Mouse (Mus musculus): ENCODE results near the gene Cmip. TPM values are rescaled to one million over a fixed set of nuclear protein-coding genes. Genes with fewer than 3 reads are reported as not detected.

Cmip gene
- polyA plus RNA-seq, 1 experiment = 53.1 TPM

GRCm38 (mm10) chr8:117328758-117329157 is 71.9 kb downstream of the Cmip start:
- no peak for TF ChIP-seq POLR2A (IDR thresholded peaks at IDR 0.05; ENCODE audit: borderline replicate concordance, extremely low read depth, low read depth, low read length)
- no peak for TF ChIP-seq CTCF (IDR thresholded peaks at IDR 0.05; ENCODE audit: insufficient read depth, low read length)
- H3K4me1 ChIP-seq (ENCODE audit: control insufficient read depth, insufficient read depth, low read length) = peaks cover 10% of the 10 kb centered on the region

DNA sequence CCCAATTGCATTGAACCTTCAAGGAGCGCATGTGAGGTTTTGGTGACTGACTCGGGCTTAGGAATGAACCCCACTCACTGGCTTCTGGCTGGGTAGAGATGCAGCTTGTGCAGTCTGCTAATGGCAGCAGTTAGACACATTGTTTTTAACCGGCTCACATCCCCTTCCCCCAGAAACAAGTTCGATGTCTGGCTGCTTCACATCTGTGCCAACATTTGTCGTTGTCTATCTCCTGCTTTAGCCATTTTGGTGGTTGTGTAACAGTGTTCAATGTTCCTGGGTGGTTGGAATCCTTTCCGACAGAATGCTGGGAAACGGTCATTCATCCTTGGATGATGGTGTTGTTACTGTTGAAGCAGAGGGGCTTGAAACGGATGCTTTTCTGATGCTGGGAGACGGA is 72.3 kb downstream of the Cmip start:
- WGBS = 70% methylated on average over 9 of the region's 9 CpGs
- DNase-seq = no peak
- H3K4me3 ChIP-seq (replicated peaks; ENCODE audit: extremely low read depth, low read depth, low read length) = no peak overlapping the region
- peaks cover 10% of the 10 kb centered on the region for H3K4me1 ChIP-seq (ENCODE audit: control insufficient read depth, insufficient read depth, low read length)
- no peak for TF ChIP-seq CTCF (IDR thresholded peaks at IDR 0.05; ENCODE audit: insufficient read depth, low read length)
- no peak for TF ChIP-seq POLR2A (IDR thresholded peaks at IDR 0.05; ENCODE audit: borderline replicate concordance, extremely low read depth, low read depth, low read length)

More at GRCm38 (mm10) chr8:117328758-117329157, 71.9 kb downstream of the Cmip start:
- WGBS = 59% methylated on average over 9 of the region's 9 CpGs
- no peak for DNase-seq
- no peak overlapping the region for H3K4me3 ChIP-seq (replicated peaks; ENCODE audit: extremely low read depth, low read depth, low read length)

- H3K4me1 ChIP-seq (ENCODE audit: control insufficient read depth, insufficient read depth, low read length) = peaks cover 16% of the 10 kb centered on the region
- WGBS = 48% methylated on average over 2 of the region's 2 CpGs
- TF ChIP-seq POLR2A (IDR thresholded peaks at IDR 0.05; ENCODE audit: borderline replicate concordance, extremely low read depth, low read depth, low read length) = no peak
- no peak for TF ChIP-seq CTCF (IDR thresholded peaks at IDR 0.05; ENCODE audit: insufficient read depth, low read length)
These were observed 73.0 kb downstream of the Cmip start for GRCm38 (mm10) chr8:117329903-117330302.

DNA sequence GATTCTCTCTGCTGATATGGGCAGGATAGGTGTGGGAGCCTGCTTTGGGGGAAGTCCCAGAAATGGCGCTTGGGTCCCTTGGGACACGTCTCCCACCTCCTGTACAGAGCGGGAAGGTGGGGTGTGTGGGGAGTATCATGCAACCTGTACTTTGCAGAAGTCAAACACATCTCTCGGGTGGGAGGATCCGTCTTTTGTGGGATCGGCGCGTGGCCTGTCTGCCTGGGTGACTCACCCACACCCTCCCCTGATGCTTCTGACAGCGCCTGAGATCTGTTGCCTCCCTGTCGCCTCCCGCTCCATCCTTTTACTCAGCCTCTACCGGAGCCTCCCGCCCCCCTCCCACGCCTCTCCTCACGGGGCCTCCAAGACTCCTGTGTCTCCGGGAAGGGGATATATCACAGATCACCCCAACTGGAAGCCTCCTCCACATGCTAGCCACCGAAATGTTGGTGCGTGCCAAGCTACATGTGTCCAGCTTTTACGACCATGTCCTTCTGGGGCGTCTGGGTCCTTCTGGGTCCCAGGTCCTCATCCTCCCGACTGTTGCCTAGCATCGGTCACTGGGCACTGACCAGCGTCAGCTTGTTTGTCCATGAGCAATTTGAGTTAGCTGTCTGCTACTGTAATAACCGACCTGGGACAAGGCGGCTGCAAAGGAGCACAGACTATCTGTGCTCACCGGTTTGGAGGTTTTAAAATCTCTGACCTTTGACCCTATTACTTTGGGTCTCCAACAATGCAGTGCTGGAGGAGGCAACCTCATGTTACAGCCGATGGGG is 75.6 kb downstream of the Cmip start:
- no peak overlapping the region for H3K4me3 ChIP-seq (replicated peaks; ENCODE audit: extremely low read depth, low read depth, low read length)
- no peak for TF ChIP-seq POLR2A (IDR thresholded peaks at IDR 0.05; ENCODE audit: borderline replicate concordance, extremely low read depth, low read depth, low read length)
- TF ChIP-seq CTCF (IDR thresholded peaks at IDR 0.05; ENCODE audit: insufficient read depth, low read length) = no peak
- 84% methylated on average over 27 of the region's 27 CpGs for WGBS
- H3K4me1 ChIP-seq (ENCODE audit: control insufficient read depth, insufficient read depth, low read length) = peaks cover 22% of the 10 kb centered on the region
- no peak for DNase-seq

More at GRCm38 (mm10) chr8:117329903-117330302, 73.0 kb downstream of the Cmip start:
- no peak for DNase-seq
- no peak overlapping the region for H3K4me3 ChIP-seq (replicated peaks; ENCODE audit: extremely low read depth, low read depth, low read length)

- H3K4me3 ChIP-seq (replicated peaks; ENCODE audit: extremely low read depth, low read depth, low read length) = no peak overlapping the region
- TF ChIP-seq CTCF (IDR thresholded peaks at IDR 0.05; ENCODE audit: insufficient read depth, low read length) (no peak), POLR2A (IDR thresholded peaks at IDR 0.05; ENCODE audit: borderline replicate concordance, extremely low read depth, low read depth, low read length) (no peak)
- H3K4me1 ChIP-seq (ENCODE audit: control insufficient read depth, insufficient read depth, low read length) = peaks cover 26% of the 10 kb centered on the region
- 69% methylated on average over 6 of the region's 6 CpGs for WGBS
- no peak for DNase-seq
These were observed 76.8 kb downstream of the Cmip start for GRCm38 (mm10) chr8:117333619-117334018.

GRCm38 (mm10) chr8:117334058-117334747 is 77.3 kb downstream of the Cmip start:
- Histone ChIP-seq H3K4me1 (ENCODE audit: control insufficient read depth, insufficient read depth, low read length) (peaks cover 28% of the 10 kb centered on the region), H3K4me3 (replicated peaks; ENCODE audit: extremely low read depth, low read depth, low read length) (no peak overlapping the region)
- WGBS = 49% methylated on average over 10 of the region's 10 CpGs
- TF ChIP-seq POLR2A (IDR thresholded peaks at IDR 0.05; ENCODE audit: borderline replicate concordance, extremely low read depth, low read depth, low read length) = no peak
- no peak for TF ChIP-seq CTCF (IDR thresholded peaks at IDR 0.05; ENCODE audit: insufficient read depth, low read length)
- no peak for DNase-seq

DNA sequence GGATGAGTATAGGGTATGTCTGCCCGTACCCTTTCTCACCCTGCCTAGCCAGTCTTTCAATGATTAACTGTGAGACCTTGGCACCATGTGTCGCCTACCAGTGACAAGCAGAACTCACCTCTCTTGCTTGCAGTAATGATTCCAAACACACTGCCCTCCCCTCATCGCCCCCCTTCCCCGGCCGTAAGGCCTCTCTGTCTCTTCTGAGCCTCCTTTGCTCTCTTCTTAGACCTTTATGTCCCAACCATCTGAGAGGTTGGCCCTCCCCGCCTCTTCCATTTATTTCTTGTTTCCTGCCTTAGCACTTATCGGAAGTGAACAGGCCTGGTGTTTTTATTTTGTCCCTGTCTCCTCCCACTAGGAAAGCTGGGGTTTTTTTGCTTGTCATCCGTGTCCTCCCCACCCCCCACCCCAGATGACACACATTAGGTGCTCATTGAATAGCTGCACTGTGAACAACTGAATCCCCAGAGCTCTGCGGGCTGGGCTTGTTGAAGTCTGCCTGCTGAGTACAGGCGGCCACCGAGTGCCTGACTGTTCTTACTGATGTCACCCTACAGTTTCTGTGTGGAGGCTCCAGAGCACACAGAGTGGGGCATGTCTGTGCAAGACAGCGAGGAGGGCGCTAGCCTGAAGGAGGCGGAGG is 78.0 kb downstream of the Cmip start:
- Histone ChIP-seq H3K4me3 (replicated peaks; ENCODE audit: extremely low read depth, low read depth, low read length) (no peak overlapping the region), H3K4me1 (ENCODE audit: control insufficient read depth, insufficient read depth, low read length) (peaks cover 32% of the 10 kb centered on the region)
- 35% methylated on average over 14 of the region's 14 CpGs for WGBS
- no peak for DNase-seq
- TF ChIP-seq CTCF (IDR thresholded peaks at IDR 0.05; ENCODE audit: insufficient read depth, low read length) = no peak
- TF ChIP-seq POLR2A (IDR thresholded peaks at IDR 0.05; ENCODE audit: borderline replicate concordance, extremely low read depth, low read depth, low read length) = no peak

DNA sequence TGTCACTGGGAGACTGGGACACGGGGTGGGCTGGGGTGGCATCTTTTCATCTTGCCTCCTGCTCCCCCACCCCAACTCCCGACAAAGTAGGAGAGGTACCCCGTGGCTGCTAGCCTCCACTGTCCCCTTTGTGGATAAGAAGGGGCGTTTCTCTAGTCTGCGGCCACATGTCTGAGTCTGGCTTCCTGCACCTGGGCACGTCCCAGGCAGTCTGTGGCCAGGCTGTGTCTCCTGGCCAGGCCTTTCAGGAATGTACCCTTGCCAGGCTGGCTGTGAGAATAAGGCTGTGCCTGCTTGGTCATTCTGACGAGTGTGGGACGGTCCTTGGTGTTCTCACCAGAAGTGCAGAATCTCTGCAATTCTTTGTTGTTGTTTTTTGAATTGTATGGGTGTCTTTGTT is 78.6 kb downstream of the Cmip start:
- TF ChIP-seq POLR2A (IDR thresholded peaks at IDR 0.05; ENCODE audit: borderline replicate concordance, extremely low read depth, low read depth, low read length) (no peak), CTCF (IDR thresholded peaks at IDR 0.05; ENCODE audit: insufficient read depth, low read length) (no peak)
- Histone ChIP-seq H3K4me3 (replicated peaks; ENCODE audit: extremely low read depth, low read depth, low read length) (no peak overlapping the region), H3K4me1 (ENCODE audit: control insufficient read depth, insufficient read depth, low read length) (peaks cover 35% of the 10 kb centered on the region)
- WGBS = 47% methylated on average over 8 of the region's 8 CpGs
- DNase-seq = no peak

- Histone ChIP-seq H3K4me1 (ENCODE audit: control insufficient read depth, insufficient read depth, low read length) (peaks cover 39% of the 10 kb centered on the region), H3K4me3 (replicated peaks; ENCODE audit: extremely low read depth, low read depth, low read length) (no peak overlapping the region)
- WGBS = 71% methylated on average over 3 of the region's 3 CpGs
- no peak for TF ChIP-seq CTCF (IDR thresholded peaks at IDR 0.05; ENCODE audit: insufficient read depth, low read length)
- no peak for TF ChIP-seq POLR2A (IDR thresholded peaks at IDR 0.05; ENCODE audit: borderline replicate concordance, extremely low read depth, low read depth, low read length)
- no peak for DNase-seq
These were observed 80.3 kb downstream of the Cmip start for GRCm38 (mm10) chr8:117337188-117337587.
